Mouse (Mus musculus): ENCODE data around the gene Vps9d1. TPM values are rescaled to one million over a fixed set of nuclear protein-coding genes. Genes with fewer than 3 reads are reported as not detected.
"Not testable (repeated sequence)": the region's sequence is repeated elsewhere in the genome, so short reads cannot be mapped to it uniquely, and the experiment has no call there.

Vps9d1 gene
- polyA plus RNA-seq, 1 experiment: 112 TPM

GRCm38 (mm10) chr8:123199864-123200263, 54.3 kb downstream of the Vps9d1 start:
- Histone ChIP-seq H3K4me3 (ENCODE audit: insufficient read depth, low read length) (no peak overlapping the region), H3K27ac (ENCODE audit: insufficient read depth, low read length) (no peak overlapping the region), H3K4me1 (ENCODE audit: control insufficient read depth, insufficient read depth, low read length) (no peaks in the 10 kb centered on the region)
- TF ChIP-seq CTCF (IDR thresholded peaks at IDR 0.05; ENCODE audit: extremely low read depth, insufficient read depth, low read length): no peak
- TF ChIP-seq POLR2A (IDR thresholded peaks at IDR 0.05; ENCODE audit: extremely low read depth, insufficient read depth, low read length): no peak

GRCm38 (mm10) chr8:123197016-123197415, 57.1 kb downstream of the Vps9d1 start:
- H3K4me3 ChIP-seq (ENCODE audit: insufficient read depth, low read length); H3K4me1 ChIP-seq (ENCODE audit: control insufficient read depth, insufficient read depth, low read length); H3K27ac ChIP-seq (ENCODE audit: insufficient read depth, low read length): not testable (repeated sequence)

- peaks cover 3% of the 10 kb centered on the region for H3K4me1 ChIP-seq (ENCODE audit: control insufficient read depth, insufficient read depth, low read length)
- TF ChIP-seq POLR2A (IDR thresholded peaks at IDR 0.05; ENCODE audit: extremely low read depth, insufficient read depth, low read length) (no peak), CTCF (IDR thresholded peaks at IDR 0.05; ENCODE audit: extremely low read depth, insufficient read depth, low read length) (no peak)
- no peak overlapping the region for H3K4me3 ChIP-seq (ENCODE audit: insufficient read depth, low read length)
- H3K27ac ChIP-seq (ENCODE audit: insufficient read depth, low read length): no peak overlapping the region
Observed at GRCm38 (mm10) chr8:123193771-123194170, 60.4 kb downstream of the Vps9d1 start.

Other genes with a start within 250 kb of the Vps9d1 start
- gene Ankrd11, start 212.1 kb downstream of the Vps9d1 start, polyA plus RNA-seq (2012; rRNA removed): 99.7 and 106 TPM in 2 replicates
- gene Spg7, start 191.4 kb downstream of the Vps9d1 start, polyA plus RNA-seq (2012; rRNA removed): 76.9 and 93.5 TPM in 2 replicates
- 1,008 and 1,076 TPM in 2 replicates for gene Rpl13, start 152.0 kb downstream of the Vps9d1 start, polyA plus RNA-seq (2012; rRNA removed)
- gene Cpne7, start 137.0 kb downstream of the Vps9d1 start, polyA plus RNA-seq (2012; rRNA removed): 72.5 and 108 TPM in 2 replicates
- gene Sult5a1, start 96.0 kb downstream of the Vps9d1 start, polyA plus RNA-seq (2012; rRNA removed): 0.10 and 0.87 TPM in 2 replicates
- not detected in 2 replicates for gene Dpep1, start 68.1 kb downstream of the Vps9d1 start, polyA plus RNA-seq (2012; rRNA removed)
- gene Chmp1a, start 41.6 kb downstream of the Vps9d1 start, polyA plus RNA-seq (2012; rRNA removed): 126 and 130 TPM in 2 replicates
- 8.4 and 9.7 TPM in 2 replicates for gene Spata33, start 41.5 kb downstream of the Vps9d1 start, polyA plus RNA-seq (2012; rRNA removed)
- gene Cdk10, start 29.5 kb downstream of the Vps9d1 start, polyA plus RNA-seq (2012; rRNA removed): 165 and 187 TPM in 2 replicates
- 59.6 and 69.8 TPM in 2 replicates for gene Spata2l, start 18.1 kb downstream of the Vps9d1 start, polyA plus RNA-seq (2012; rRNA removed)
- 28.4 and 30.9 TPM in 2 replicates for gene Zfp276, start 153 bp downstream of the Vps9d1 start, polyA plus RNA-seq (2012; rRNA removed)
- gene Fanca, start 64.2 kb upstream of the Vps9d1 start, polyA plus RNA-seq (2012; rRNA removed): 3.9 and 4.8 TPM in 2 replicates
- 18.2 and 18.9 TPM in 2 replicates for gene Spire2, start 78.4 kb upstream of the Vps9d1 start, polyA plus RNA-seq (2012; rRNA removed)
- gene Tcf25, start 119.4 kb upstream of the Vps9d1 start, polyA plus RNA-seq (2012; rRNA removed): 659 and 685 TPM in 2 replicates
- 0.02 and 0.06 TPM in 2 replicates for gene Mc1r, start 152.8 kb upstream of the Vps9d1 start, polyA plus RNA-seq (2012; rRNA removed)
- 491 and 518 TPM in 2 replicates for gene Tubb3, start 157.1 kb upstream of the Vps9d1 start, polyA plus RNA-seq (2012; rRNA removed)
- gene Def8, start 169.2 kb upstream of the Vps9d1 start, polyA plus RNA-seq (2012; rRNA removed): 42.8 and 43.2 TPM in 2 replicates
- 20.4 and 21.5 TPM in 2 replicates for gene Afg3l1, start 223.6 kb upstream of the Vps9d1 start, polyA plus RNA-seq (2012; rRNA removed)

Measured in cortical plate, adult 2 months (tissue).